Mouse (Mus musculus) gastrocnemius, adult 18-20 months (tissue): Measurements from ENCODE around the gene Spata2. TPM values are rescaled to one million over a fixed set of nuclear protein-coding genes. Genes with fewer than 3 reads are reported as not detected.

Experiments used
- DNase-seq: peaks from one replicate; pipeline ENCODE4 v3.0.0; 2021; ENCODE audit warnings: low spot score
- total RNA-seq, 2 experiments: library from RNA; stranded (reverse); gene quantifications; 2 replicates each; pipeline ENCODE4 v1.2.3; 2021

Gene Spata2
- total RNA-seq, 2 experiments from 2014 or later, result 18.4 to 19.5 TPM

DNA sequence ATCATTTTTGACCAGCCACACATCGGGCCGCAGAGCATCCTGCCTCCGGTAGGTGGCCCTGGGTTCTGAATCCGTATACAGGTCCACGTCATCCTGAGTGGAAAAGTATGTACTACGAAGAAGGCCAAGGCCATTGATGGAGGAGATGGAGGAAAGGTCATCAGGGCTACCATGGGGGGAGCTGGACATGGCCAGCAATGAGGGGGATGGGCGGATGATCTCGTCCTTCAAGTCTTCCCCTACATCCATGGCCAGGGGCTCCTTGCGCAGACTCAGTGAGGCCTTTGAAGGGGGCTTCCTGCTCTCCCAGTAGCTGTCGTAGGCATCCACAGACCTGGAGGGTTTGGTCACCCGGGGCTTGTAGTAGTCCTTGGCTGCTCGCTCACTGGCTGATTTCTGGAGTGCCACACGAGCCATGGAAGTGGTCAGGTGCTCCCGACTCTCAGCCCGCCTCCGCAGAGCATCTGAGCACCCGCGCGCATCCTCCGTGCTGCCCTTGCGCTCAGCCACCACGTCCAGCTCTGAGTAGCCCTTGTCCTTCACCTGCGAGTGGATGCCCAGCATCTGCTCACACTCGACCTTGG lies 8.8 kb downstream of the Spata2 start:
- no peak for DNase-seq

DNA sequence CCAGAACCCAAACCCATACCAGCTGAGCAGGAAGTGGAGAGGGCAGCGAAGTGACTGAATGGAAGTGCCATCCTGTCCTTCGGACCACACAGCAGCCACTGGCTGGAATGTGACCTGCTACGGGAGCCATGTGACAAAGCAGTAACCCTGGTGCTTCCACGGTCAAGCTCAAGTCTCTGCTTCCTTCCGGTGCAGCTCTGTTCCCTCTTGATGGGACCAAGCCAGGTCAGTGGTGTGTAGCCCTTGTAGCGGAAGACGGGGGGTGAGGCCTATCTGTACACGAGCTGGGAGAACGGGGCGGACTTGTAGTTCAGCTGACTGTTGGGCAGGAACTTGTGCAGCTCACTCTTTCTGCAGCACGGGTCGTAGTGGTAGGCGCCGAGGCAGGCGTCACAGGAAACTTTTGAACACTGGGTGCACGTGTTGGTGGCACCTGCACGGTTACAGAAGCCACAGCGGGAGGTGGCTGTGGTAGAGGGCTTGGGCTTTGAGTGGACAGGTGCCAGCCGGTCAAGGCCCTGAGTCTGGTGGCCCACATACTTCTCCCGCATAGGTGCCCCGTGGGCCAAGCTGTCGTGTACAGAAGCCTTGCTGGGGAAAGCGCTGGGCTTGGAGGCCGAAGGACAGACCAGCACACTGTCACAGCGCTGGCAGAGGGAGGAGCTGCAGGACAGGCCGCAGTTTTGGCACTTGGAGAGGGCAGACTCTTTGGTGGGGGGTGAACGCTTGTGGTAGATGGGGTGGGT lies 9.4 kb downstream of the Spata2 start:
- DNase-seq, result no peak

DNA sequence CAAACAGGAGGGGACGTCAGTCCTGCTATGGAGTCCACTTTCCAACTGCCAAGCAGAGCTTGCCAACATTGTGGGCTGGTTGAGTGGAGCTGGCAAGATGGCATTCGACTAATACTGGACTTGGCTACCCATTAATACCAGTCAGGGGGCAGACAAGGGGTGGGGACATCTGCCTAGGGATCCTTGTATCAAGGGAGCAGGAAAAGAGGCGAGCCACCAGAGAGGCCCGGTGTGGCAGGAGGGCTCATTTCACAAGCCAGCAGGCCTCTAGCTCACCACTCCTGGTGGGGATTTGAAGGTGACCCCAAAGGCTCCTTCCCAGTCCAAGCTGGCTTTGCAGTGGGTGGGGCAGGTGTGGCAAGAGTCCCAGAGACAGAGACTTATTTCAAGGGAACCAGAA lies 10.0 kb downstream of the Spata2 start:
- DNase-seq, result no peak

DNA sequence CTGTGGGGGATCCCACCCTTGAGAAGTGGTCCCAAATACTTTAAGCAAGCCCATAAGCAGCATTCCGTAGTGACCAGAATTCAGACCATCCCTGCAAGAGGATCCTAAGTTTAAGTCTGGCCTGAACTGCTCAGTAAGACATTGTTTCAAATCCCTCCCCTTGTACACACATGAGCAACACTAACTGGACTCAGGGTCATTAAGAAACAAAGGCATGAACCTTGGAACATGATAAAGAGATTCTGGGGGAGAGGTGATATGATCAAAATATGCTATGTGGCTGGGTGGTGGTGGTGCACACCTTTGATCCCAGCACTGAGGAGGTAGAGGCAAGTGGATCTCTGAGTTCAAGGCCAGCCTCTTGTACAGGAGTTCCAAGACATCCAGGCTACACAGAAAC lies 13.2 kb downstream of the Spata2 start:
- no peak for DNase-seq

DNA sequence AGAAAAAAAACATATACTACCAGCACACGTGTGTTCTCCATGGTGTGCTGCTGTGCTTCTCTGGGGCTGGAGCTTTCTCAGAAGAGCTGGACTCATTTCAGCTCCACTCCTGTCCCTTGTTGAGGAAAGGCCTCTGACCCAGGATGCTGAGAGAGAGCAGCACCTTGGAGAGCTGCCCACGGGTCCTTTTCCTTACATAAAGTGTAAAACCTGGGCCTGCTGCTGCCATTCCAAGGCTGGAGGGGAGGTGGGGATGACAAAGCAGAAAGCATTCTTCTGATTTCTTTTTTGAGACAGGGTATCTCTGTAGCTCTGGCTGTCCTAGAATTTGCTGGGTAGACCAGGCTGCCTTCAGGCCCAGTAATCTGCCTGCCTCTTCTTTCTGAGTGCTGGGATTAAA lies 14.6 kb downstream of the Spata2 start:
- no peak for DNase-seq

DNA sequence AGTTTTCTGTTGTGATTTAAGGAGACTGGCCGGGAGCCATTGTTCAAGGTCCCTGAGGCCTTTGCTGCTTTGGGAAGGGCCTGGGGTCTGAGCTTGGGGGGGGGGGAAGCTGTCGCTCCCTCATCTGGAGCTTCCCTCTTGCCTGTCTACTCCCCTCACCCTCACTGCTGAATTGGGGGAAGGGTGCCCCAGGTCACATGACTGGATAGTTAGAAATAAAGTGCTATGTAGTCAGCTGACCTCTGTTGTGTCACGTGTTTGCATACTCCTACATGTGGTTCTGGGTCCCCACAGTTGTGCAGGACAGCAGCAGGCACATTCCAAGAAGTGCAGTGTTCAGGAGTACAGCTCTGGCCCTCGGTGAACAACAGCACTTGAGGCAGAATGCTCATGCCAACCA lies 15.9 kb downstream of the Spata2 start:
- no peak for DNase-seq

DNA sequence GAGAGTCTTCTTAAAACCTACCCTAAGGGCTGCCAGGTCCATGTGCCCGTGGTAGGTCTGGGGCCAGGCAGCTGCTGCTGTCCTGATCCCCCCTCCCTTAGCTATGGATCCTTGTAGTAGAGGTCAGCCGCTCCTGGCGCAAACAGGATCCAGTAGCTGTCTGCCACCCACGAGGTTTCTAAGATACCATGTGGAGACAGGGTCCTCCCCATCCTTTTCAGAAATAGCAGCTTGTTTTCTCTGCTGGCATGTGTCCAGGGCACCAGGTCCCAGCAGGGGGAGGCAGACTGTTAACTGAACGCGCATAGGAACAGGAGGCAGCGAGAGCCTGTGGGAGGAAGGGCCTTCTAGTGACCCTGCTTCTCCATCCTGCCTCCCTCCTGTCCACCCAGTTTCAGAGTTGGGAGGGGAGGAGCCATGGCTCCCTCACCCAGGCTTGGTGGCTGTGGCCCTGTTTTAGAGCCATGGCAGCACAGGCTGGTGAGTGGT lies 16.4 kb downstream of the Spata2 start:
- DNase-seq, result peak; percentile 50

DNA sequence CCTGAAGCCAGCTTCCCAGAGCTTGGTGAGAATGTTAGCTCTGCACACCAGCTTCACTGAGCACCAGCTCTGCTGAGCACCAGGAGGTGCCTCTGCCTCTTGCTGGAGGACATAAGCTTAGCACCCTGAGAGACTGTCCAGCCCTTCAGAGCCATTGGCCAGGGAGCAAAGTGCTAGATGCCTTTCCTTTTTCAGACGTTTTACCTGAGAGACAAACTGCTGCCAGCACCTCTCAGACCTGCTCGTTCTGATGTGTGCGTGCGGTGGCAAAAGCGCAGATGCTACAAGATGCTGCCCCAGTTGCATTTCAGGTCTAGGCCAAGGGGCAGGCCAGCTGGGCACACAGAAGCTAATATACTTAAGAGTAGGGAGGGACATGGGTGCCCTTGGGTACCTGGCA lies 17.1 kb downstream of the Spata2 start:
- DNase-seq, result no peak

DNA sequence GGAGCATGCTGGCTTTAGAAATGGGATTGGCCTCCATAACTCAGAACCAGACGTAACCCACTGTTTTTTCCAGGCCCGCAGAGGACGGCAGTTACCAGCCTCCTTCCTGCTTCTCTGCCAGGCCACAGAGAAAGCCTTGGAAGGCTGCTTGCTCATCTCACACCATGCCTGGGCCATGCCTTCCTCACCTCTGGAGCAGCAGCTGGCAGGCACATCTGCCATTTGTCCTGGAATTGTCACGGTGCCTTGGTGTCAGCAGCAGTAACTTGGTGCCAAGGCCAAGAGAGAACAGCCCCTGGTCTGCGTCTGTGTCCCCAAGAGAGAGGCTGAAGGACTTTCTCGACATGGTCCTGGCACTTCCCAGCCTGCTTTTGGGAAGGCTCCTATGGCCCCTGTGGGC lies 18.5 kb downstream of the Spata2 start:
- no peak for DNase-seq

DNA sequence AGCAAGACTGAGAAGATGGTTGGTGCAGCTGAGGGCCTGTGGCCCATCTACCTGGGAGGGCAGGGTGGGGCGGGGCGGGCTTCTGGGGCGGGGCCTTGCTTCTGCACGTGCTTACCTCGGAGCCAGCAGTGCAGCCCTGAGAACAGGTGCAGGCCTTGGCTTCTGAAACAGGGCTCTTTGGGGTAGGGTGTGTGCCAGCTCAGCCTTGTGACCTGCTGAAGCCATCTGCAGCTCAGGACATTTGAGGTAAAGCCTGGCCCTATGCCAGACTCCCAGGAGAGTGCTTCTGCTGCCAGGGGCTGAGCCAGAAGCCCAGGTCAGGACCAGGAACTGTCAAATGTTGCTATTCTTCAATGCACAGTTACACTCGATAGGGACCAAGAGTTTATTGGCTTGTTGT lies 21.1 kb downstream of the Spata2 start:
- DNase-seq, result peak; percentile 63

DNA sequence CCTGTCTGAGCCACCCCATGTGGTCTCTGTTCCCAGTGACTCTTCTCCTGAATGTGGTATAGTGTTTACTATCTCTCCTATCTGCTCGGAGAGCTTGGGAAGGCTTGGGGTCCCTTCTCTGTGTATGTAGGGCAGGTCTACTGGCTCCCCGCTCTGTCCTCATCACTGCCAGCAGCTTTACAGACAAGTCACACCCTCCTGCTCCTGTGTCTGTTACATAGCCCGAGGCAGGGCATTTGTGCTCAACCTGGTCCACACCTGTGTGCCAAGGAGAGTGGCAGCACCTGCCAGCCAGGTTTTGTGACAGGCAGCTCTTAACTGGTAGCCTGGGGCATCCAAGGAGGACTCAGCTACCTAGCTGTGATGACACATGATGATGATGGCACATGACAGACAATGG lies 22.1 kb downstream of the Spata2 start:
- no peak for DNase-seq

DNA sequence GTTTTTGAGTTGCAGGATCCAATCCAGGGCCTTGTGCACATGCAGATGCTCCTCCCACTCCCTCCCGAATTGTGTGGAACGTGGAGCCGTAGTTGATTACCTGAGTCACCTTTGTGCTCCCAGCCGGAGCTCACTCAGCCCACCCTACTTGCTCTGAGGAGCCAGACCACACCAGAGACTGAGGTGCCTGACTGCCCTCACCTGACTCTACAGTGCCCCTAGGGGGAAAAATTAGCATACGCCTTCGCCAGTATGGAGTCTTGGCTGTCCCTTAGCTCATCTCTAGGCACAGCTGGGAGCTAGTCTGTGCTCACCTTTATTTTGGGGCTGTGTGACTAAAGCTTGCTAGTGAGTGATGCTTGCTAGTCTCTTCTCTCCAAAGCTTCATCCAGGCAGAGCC lies 24.2 kb downstream of the Spata2 start:
- DNase-seq, result no peak

DNA sequence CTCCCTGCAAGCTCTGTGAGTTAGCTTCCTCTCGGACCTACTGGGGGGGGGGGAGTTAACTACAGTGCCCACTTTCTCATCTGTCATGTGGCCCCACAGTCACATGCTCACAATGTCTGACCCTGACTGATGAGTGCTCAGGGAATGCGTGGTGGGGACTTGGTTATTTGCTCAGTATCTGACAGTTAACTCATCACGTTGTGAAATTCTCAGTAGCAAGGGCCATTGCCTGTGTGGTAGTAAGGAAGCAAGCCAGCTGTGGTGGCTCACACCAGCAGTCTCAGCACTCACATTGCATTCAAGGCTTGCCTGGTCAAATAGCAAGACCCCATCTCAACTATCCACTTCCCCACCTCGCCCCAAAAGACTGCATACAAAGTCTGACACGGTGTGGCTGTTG lies 25.5 kb downstream of the Spata2 start:
- no peak for DNase-seq

DNA sequence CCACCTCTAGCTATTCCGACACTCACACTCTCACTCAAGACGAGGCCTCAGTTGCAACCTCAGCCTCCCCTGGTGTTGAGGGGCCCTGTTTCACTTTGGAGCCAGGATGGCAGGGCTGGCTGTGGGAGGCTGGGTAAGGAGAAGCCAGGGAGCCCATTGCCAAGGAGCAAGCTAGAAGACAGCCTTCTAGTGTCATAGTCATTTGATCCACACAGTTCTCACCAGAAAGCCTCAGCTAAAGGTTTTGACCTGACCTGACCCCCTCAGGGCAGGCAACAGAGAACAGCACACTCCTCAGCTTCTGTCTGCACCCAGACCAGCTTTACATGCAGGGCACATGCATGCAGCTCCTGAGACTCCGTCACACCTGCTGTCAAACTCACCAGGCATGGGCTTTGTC lies 26.7 kb downstream of the Spata2 start:
- DNase-seq, result peak; percentile 54

DNA sequence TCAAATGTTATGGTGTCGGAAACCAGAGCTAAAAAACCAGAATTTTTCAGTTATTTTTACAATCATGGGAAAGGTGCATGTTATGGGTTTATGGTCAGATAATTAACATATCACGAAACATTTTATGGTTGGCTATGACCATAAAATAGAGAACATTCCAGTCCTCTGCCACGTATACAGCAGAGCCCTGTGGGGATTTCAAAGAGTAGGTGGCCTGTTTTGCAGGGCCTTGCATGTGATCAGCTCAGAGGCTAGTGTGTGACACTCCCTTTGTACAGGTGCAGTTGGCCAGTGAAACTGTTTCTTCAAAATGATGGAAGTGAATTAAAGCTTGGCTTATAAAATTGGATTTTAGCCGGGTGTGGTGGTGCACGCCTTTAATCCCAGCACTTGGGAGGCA lies 28.9 kb downstream of the Spata2 start:
- no peak for DNase-seq

DNA sequence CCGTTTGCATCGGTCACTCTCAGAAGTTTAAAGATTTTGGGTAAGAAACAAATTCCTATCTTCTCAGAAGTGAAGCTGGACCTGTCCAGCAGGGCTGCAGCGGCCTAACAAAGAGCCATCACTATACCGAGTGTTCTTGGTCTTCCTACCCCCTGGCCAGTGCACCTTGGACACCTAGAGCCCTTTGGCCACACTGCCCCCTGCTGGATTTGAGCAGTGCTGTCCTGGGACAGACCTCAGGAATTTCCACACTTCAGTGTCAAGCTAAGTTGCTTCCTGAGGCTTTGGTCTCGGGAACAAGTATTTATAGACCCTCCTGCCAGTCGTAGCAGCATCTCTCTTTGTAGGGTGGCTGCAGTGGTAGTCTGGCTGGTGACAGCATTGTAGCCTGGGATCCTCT lies 29.7 kb downstream of the Spata2 start:
- DNase-seq, result peak; percentile 75

DNA sequence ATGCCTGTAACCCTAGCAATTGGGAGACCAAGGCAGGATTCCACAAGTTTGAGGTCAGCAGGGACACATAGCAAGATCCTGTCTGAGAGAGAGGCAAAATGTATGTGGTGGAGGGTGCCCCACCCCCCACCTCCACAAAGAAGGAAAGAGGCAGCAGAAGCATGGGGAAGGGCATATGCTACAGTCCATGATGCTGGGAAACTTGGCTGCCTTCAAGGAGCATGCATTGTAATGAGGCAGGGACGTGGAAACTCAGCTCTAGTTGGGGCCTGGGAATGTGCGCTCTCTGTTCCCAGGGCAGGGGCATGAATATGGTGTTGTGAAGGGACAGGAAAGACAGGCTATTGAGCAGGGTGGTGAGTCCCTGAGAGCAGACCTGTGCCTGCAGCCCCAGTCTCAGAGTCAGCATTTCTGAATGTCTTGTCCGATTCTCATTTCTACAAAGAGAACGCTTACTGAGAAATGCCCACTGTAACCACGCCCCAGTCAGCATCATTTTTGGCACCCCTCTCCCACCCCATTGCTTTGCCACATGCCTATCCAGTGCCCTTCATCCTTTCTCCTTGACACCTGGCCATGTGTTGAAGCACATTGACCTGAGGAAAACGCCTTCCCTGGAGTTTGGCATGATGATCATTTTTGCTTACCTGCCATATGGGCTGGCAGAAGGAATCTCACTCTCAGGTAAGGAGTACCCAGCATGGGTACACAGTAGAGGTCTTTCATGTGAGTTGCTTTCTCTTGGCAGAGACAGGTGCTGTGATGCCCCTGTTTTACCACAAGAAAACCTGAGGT lies 33.4 kb downstream of the Spata2 start:
- DNase-seq, result no peak

DNA sequence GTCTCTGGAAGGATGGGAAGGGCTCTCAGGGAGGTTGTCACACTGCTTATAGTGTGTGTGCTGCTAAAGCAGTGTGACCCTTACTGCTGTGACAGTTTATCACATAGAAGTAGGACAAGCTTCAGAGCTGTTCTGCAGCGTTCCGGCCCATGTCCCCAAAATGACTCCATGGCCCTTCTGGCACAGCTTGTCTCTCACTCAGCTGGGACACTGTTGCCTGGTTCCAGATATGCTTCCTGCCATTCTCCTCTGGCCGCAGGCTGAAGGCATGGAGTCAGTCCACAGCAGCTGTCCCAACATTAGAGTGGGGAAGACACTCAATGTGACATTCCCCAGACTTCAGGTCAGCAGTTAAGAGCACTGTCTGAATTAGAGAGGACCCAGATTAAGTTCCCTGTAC lies 34.1 kb downstream of the Spata2 start:
- DNase-seq, result peak; percentile 26

DNA sequence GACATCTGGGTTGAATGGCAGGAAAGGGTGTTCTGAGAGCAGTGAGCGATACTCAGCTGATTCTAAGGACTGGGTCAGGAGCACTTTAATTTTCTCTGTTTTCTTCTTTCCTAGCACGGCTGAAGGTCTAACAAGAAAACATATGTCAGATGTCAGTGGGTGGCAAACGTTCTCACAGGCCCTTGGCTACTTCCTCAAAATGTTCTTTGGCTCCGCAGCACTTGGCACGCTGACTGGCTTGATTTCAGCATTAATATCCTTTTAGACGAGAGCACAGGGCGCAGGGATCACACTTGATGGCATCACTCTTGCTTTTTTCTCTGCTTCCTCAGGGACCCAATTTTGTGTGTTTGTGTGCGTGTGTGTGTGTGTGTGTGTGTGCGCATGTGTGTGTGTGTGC lies 35.5 kb downstream of the Spata2 start:
- peak; percentile 54 for DNase-seq

DNA sequence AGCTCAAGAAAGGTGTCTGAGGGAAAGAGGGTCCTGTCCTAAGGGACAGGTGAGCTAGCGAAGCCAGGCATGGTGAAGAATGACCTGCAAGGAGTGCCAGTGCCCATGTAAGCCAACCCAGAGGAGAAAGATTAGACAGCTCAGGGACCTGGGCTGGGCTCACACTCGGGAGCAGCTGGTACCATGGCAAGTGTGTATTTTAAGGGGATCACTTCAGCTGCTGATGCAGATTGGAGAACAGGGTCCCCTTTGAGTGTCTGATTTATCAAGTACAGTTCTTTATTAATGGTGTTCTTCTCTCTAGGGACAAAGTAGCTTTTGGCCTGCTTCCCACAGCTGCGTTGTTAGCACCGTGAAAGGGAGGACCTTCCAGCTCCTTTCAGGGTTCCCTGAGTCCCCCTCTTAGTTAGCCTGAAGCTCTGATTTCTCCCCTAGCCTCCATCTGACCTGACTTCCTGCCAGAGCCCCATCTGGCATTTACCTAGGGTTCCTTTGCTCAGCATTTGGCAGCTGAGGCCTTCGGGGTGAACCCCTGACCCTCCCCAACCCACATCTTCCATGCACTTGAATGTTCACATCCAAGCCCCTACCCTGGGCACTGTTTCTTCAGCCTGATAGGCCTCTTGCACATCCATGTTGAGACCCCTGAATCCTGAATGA lies 36.2 kb downstream of the Spata2 start:
- peak; percentile 52 for DNase-seq

DNA sequence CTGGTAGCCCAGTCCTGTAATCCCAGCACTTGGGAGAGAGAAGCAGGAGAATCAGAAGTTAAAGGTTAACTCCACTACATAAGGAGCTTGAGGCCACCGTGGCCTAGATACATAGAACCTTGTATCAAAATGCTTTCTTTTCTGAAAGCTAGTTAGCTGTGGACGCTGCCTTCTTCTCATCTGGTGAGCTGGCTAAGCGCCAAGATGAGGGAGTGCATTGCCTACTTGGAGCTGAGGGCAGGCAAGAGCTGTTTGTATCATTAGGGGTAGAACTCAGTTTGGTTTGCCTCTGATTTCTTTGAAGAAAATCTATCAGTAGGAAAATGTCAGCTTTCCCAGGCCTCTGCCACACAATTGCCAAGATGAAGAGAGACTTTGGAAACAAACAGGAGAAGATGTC lies 38.9 kb downstream of the Spata2 start:
- no peak for DNase-seq

DNA sequence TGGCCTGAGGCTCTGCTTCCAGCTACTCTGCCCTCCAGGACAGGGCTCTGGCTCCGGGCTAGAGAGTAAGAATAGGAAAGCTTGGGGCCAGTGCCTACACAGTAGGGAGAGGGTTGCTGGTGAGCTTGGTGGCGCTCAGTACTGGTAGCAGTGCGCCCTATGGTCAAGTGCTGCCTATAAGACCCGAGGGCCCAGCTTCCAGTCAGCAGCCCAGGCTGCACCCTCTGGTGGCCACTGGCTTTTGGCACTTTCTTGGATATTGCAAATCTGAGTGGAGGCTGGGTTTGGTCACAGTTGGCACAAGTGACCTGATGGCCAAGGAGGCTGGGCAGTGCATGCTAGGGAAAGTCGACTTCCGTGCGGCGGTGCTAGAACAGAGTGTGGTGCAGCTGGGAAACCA lies 42.0 kb downstream of the Spata2 start:
- DNase-seq, result no peak
